Mouse (Mus musculus): ENCODE data around the gene Aldh1l1.

Aldh1l1 gene

GRCm38 (mm10) chr6:90486176-90486921 lies at the start of gene Aldh1l1:
Aldh1l1 (plus strand) TSS chr6:90486427.
- no peak for DNase-seq (ENCODE audit: low read depth, low spot score)

- DNase-seq (ENCODE audit: low read depth, low spot score), result no peak
Observed at GRCm38 (mm10) chr6:90437041-90437440, 49.2 kb upstream of the Aldh1l1 start.

GRCm38 (mm10) chr6:90446883-90447282 lies 39.3 kb upstream of the Aldh1l1 start:
- DNase-seq (ENCODE audit: low read depth, low spot score), result no peak

- DNase-seq (ENCODE audit: low read depth, low spot score), result no peak
Observed at GRCm38 (mm10) chr6:90450179-90450578, 36.0 kb upstream of the Aldh1l1 start.

- no peak for DNase-seq (ENCODE audit: low read depth, low spot score)
Observed at GRCm38 (mm10) chr6:90450697-90451096, 35.5 kb upstream of the Aldh1l1 start.

- no peak for DNase-seq (ENCODE audit: low read depth, low spot score)
Observed at GRCm38 (mm10) chr6:90451512-90451911, 34.7 kb upstream of the Aldh1l1 start.

GRCm38 (mm10) chr6:90452603-90453002 lies 33.6 kb upstream of the Aldh1l1 start:
- no peak for DNase-seq (ENCODE audit: low read depth, low spot score)

- DNase-seq (ENCODE audit: low read depth, low spot score), result no peak
Observed at GRCm38 (mm10) chr6:90453751-90454150, 32.5 kb upstream of the Aldh1l1 start.

GRCm38 (mm10) chr6:90457421-90457820 lies 28.8 kb upstream of the Aldh1l1 start:
- DNase-seq (ENCODE audit: low read depth, low spot score), result no peak

GRCm38 (mm10) chr6:90461181-90461580 lies 25.0 kb upstream of the Aldh1l1 start:
- DNase-seq (ENCODE audit: low read depth, low spot score), result no peak

GRCm38 (mm10) chr6:90461771-90462170 lies 24.5 kb upstream of the Aldh1l1 start:
- DNase-seq (ENCODE audit: low read depth, low spot score), result no peak

GRCm38 (mm10) chr6:90462181-90462706 lies 24.0 kb upstream of the Aldh1l1 start, which contains the start of gene Klf15:
Klf15 (plus strand) TSS chr6:90462576.
- DNase-seq (ENCODE audit: low read depth, low spot score), result no peak

- DNase-seq (ENCODE audit: low read depth, low spot score), result no peak
Observed at GRCm38 (mm10) chr6:90462841-90463227, 23.4 kb upstream of the Aldh1l1 start.

GRCm38 (mm10) chr6:90463228-90463862 lies 22.9 kb upstream of the Aldh1l1 start:
- no peak for DNase-seq (ENCODE audit: low read depth, low spot score)

- no peak for DNase-seq (ENCODE audit: low read depth, low spot score)
Observed at GRCm38 (mm10) chr6:90463890-90464421, 22.3 kb upstream of the Aldh1l1 start.

GRCm38 (mm10) chr6:90465028-90465640 lies 21.1 kb upstream of the Aldh1l1 start:
- DNase-seq (ENCODE audit: low read depth, low spot score), result no peak

GRCm38 (mm10) chr6:90466079-90466478 lies 20.1 kb upstream of the Aldh1l1 start:
- no peak for DNase-seq (ENCODE audit: low read depth, low spot score)

- no peak for DNase-seq (ENCODE audit: low read depth, low spot score)
Observed at GRCm38 (mm10) chr6:90466847-90467410, 19.3 kb upstream of the Aldh1l1 start.

GRCm38 (mm10) chr6:90468216-90468615 lies 18.0 kb upstream of the Aldh1l1 start:
- DNase-seq (ENCODE audit: low read depth, low spot score), result no peak

GRCm38 (mm10) chr6:90469041-90469440 lies 17.2 kb upstream of the Aldh1l1 start:
- no peak for DNase-seq (ENCODE audit: low read depth, low spot score)

GRCm38 (mm10) chr6:90470255-90470654 lies 16.0 kb upstream of the Aldh1l1 start:
- DNase-seq (ENCODE audit: low read depth, low spot score), result no peak
